Mouse (Mus musculus) lung, postnatal 0 days (tissue): Measurements from ENCODE around the gene Pde4d.
A peak's percentile ranks its signal among the peaks of the same experiment; 100 is the strongest.

Source experiments
- CTCF ChIP-seq: IDR thresholded peaks from 2 replicates; pipeline ENCODE4 v1.5.1; 2016; ENCODE audit warnings: antibody characterized with exemption, mild to moderate bottlenecking
- EP300 ChIP-seq: IDR thresholded peaks from 2 replicates; pipeline ENCODE4 v1.6.1; 2016; ENCODE audit warnings: antibody characterized with exemption, mild to moderate bottlenecking, control low read depth

- TF ChIP-seq CTCF: no peak
- peak; percentile 96 for TF ChIP-seq EP300
Observed at GRCm38 (mm10) chr13:109822413-109823298, 1372.9 kb downstream of the Pde4d start.
